Mouse (Mus musculus) embryonic facial prominence, embryonic 15.5 days (tissue): ENCODE results near the gene Tinagl1. TPM values are rescaled to one million over a fixed set of nuclear protein-coding genes. Genes with fewer than 3 reads are reported as not detected.

ENCODE experiments used
- ATAC-seq: fragments of 200-750 bp; cut with Nextera tagmentation; 2 replicates; pipeline ENCODE4 v1.8.0; 2017; ENCODE audit warnings: low read depth, moderate TSS enrichment; ENCODE audit not compliant: insufficient number of reproducible peaks, low FRiP score, low TSS enrichment
- H3K27ac ChIP-seq: fragments of 300-500 bp; sonication (generic); replicated peaks from 2 replicates; pipeline ENCODE4 v1.5.1; 2015; ENCODE audit warnings: mild to moderate bottlenecking, inconsistent platforms
- H3K27me3 ChIP-seq: fragments of 300-500 bp; sonication (generic); 2 replicates; pipeline ENCODE4 v1.6.1; 2015; ENCODE audit warnings: inconsistent platforms
- H3K36me3 ChIP-seq: fragments of 300-500 bp; sonication (generic); 2 replicates; pipeline ENCODE4 v1.6.1; 2015; ENCODE audit warnings: mild to moderate bottlenecking, inconsistent platforms
- H3K4me1 ChIP-seq: fragments of 300-500 bp; sonication (generic); 2 replicates; pipeline ENCODE4 v1.6.1; 2015; ENCODE audit warnings: inconsistent platforms
- H3K4me2 ChIP-seq: fragments of 300-500 bp; sonication (generic); replicated peaks from 2 replicates; pipeline ENCODE4 v1.6.1; 2015; ENCODE audit warnings: mild to moderate bottlenecking, inconsistent platforms
- H3K4me3 ChIP-seq: fragments of 300-500 bp; sonication (generic); replicated peaks from 2 replicates; pipeline ENCODE4 v1.5.1; 2015; ENCODE audit warnings: mild to moderate bottlenecking, inconsistent platforms
- H3K9ac ChIP-seq: fragments of 300-500 bp; sonication (generic); 2 replicates; pipeline ENCODE4 v1.6.1; 2015; ENCODE audit warnings: inconsistent platforms
- H3K9me3 ChIP-seq: fragments of 300-500 bp; sonication (generic); replicated peaks from 2 replicates; pipeline ENCODE4 v1.6.1; 2016; ENCODE audit warnings: inconsistent platforms
- WGBS: fragments of 180-500 bp; shearing (Covaris S2); methylation state at CpG from one replicate; pipeline ENCODE4 v1.1.7; 2015; 5-methylcytosine and 5-hydroxymethylcytosine counted together
- polyA plus RNA-seq: library from polyadenylated mRNA; unstranded; fragments of >200 nt; fragmentation: Nextera tagmentation; extraction: Ambion mirVana; gene quantifications from 2 replicates; pipeline ENCODE4 v1.2.1, GENCODE M21; 2015

Gene Tinagl1
- polyA plus RNA-seq, 1 experiment from 2014 or later = 27.4 TPM

- no peak overlapping the region for H3K27ac ChIP-seq
- H3K4me1 ChIP-seq = peaks cover 7% of the 10 kb centered on the region
- H3K4me3 ChIP-seq = no peak overlapping the region
- no peaks in the 10 kb centered on the region for H3K36me3 ChIP-seq
- no peaks in the 10 kb centered on the region for H3K9me3 ChIP-seq
- no peak overlapping the region for H3K9ac ChIP-seq
- peaks cover 20% of the 10 kb centered on the region for H3K27me3 ChIP-seq
- no peak overlapping the region for H3K4me2 ChIP-seq
- 69% methylated on average over 13 of the region's 13 CpGs for WGBS
- ATAC-seq = no peak
These were observed 21.0 kb upstream of the Tinagl1 start for GRCm38 (mm10) chr4:130195924-130196323.

- 0 out of 2 replicates have a peak, but pooled peaks cover 5% of the 10 kb centered on the region for H3K27me3 ChIP-seq
- H3K9me3 ChIP-seq = no peaks in the 10 kb centered on the region
- no peak overlapping the region for H3K4me2 ChIP-seq
- H3K9ac ChIP-seq = no peak overlapping the region
- no peaks in the 10 kb centered on the region for H3K36me3 ChIP-seq
- peaks cover 4% of the 10 kb centered on the region; the same call in 1 of the 2 replicates for H3K4me1 ChIP-seq
- no peak overlapping the region for H3K27ac ChIP-seq
- WGBS = 64% methylated on average over 9 of the region's 9 CpGs
- no peak for ATAC-seq
- H3K4me3 ChIP-seq = no peak overlapping the region
These were observed 17.3 kb upstream of the Tinagl1 start for GRCm38 (mm10) chr4:130192266-130192665.

GRCm38 (mm10) chr4:130189606-130190005, 14.7 kb upstream of the Tinagl1 start:
- H3K9me3 ChIP-seq = no peaks in the 10 kb centered on the region
- H3K4me1 ChIP-seq = peaks cover 4% of the 10 kb centered on the region; the same call in 1 of the 2 replicates
- 0 out of 2 replicates have a peak, but pooled peaks cover 2% of the 10 kb centered on the region for H3K27me3 ChIP-seq
- H3K4me2 ChIP-seq = no peak overlapping the region
- 46% methylated on average over 7 of the region's 7 CpGs for WGBS
- ATAC-seq = no peak
- H3K9ac ChIP-seq = no peak overlapping the region
- H3K4me3 ChIP-seq = no peak overlapping the region
- no peaks in the 10 kb centered on the region for H3K36me3 ChIP-seq
- H3K27ac ChIP-seq = no peak overlapping the region

GRCm38 (mm10) chr4:130188806-130189297, 13.9 kb upstream of the Tinagl1 start:
- no peak overlapping the region for H3K9ac ChIP-seq
- H3K4me3 ChIP-seq = peak overlapping the region; percentile 22
- no peaks in the 10 kb centered on the region for H3K9me3 ChIP-seq
- peaks cover 4% of the 10 kb centered on the region; the same call in 1 of the 2 replicates for H3K4me1 ChIP-seq
- no peaks in the 10 kb centered on the region for H3K36me3 ChIP-seq
- 1% methylated on average over 13 of the region's 13 CpGs for WGBS
- H3K27me3 ChIP-seq = no peaks in the 10 kb centered on the region
- no peak overlapping the region for H3K27ac ChIP-seq
- 0 out of 2 replicates have a peak, but pooled peaks have one; percentile 39 for ATAC-seq
- peak overlapping the region; percentile 42 for H3K4me2 ChIP-seq

- H3K9me3 ChIP-seq = no peaks in the 10 kb centered on the region
- ATAC-seq = no peak
- H3K36me3 ChIP-seq = no peaks in the 10 kb centered on the region
- no peak overlapping the region for H3K4me3 ChIP-seq
- H3K9ac ChIP-seq = no peak overlapping the region
- H3K27ac ChIP-seq = no peak overlapping the region
- H3K27me3 ChIP-seq = no peaks in the 10 kb centered on the region
- WGBS = 59% methylated on average over 12 of the region's 12 CpGs
- H3K4me1 ChIP-seq = peaks cover 4% of the 10 kb centered on the region; the same call in 1 of the 2 replicates
- no peak overlapping the region for H3K4me2 ChIP-seq
These were observed 12.0 kb upstream of the Tinagl1 start for GRCm38 (mm10) chr4:130186891-130187290.

- Histone ChIP-seq H3K4me1 (peaks cover 4% of the 10 kb centered on the region; the same call in 1 of the 2 replicates), H3K27me3 (no peaks in the 10 kb centered on the region), H3K4me3 (no peak overlapping the region), H3K9me3 (no peaks in the 10 kb centered on the region), H3K36me3 (no peaks in the 10 kb centered on the region), H3K4me2 (no peak overlapping the region), H3K27ac (no peak overlapping the region), H3K9ac (no peak overlapping the region)
- 83% methylated on average over 9 of the region's 9 CpGs for WGBS
- no peak for ATAC-seq
These were observed 11.5 kb upstream of the Tinagl1 start for GRCm38 (mm10) chr4:130186450-130186849.

- H3K9me3 ChIP-seq = no peaks in the 10 kb centered on the region
- no peak overlapping the region for H3K27ac ChIP-seq
- ATAC-seq = no peak
- WGBS = 81% methylated on average over 5 of the region's 5 CpGs
- no peak overlapping the region for H3K4me3 ChIP-seq
- no peak overlapping the region for H3K9ac ChIP-seq
- H3K4me1 ChIP-seq = peaks cover 3% of the 10 kb centered on the region; the same call in 1 of the 2 replicates
- no peaks in the 10 kb centered on the region for H3K27me3 ChIP-seq
- no peaks in the 10 kb centered on the region for H3K36me3 ChIP-seq
- no peak overlapping the region for H3K4me2 ChIP-seq
These were observed 9.0 kb upstream of the Tinagl1 start for GRCm38 (mm10) chr4:130183879-130184278.

- H3K27ac ChIP-seq = no peak overlapping the region
- H3K4me1 ChIP-seq = no peaks in the 10 kb centered on the region
- no peak for ATAC-seq
- H3K9me3 ChIP-seq = no peaks in the 10 kb centered on the region
- H3K4me2 ChIP-seq = no peak overlapping the region
- H3K36me3 ChIP-seq = no peaks in the 10 kb centered on the region
- no peak overlapping the region for H3K4me3 ChIP-seq
- H3K9ac ChIP-seq = no peak overlapping the region
- H3K27me3 ChIP-seq = no peaks in the 10 kb centered on the region
- 67% methylated on average over 13 of the region's 13 CpGs for WGBS
These were observed 8.1 kb upstream of the Tinagl1 start for GRCm38 (mm10) chr4:130183023-130183422.

GRCm38 (mm10) chr4:130181886-130182285, 7.0 kb upstream of the Tinagl1 start:
- ATAC-seq = no peak
- no peaks in the 10 kb centered on the region for H3K9me3 ChIP-seq
- H3K4me3 ChIP-seq = no peak overlapping the region
- no peak overlapping the region for H3K9ac ChIP-seq
- no peaks in the 10 kb centered on the region for H3K36me3 ChIP-seq
- H3K4me2 ChIP-seq = no peak overlapping the region
- peaks cover 10% of the 10 kb centered on the region; the same call in 1 of the 2 replicates for H3K4me1 ChIP-seq
- WGBS = 59% methylated on average over 4 of the region's 4 CpGs
- H3K27me3 ChIP-seq = no peaks in the 10 kb centered on the region
- H3K27ac ChIP-seq = no peak overlapping the region

- Histone ChIP-seq H3K27me3 (no peaks in the 10 kb centered on the region), H3K9me3 (no peaks in the 10 kb centered on the region), H3K4me2 (no peak overlapping the region), H3K4me3 (no peak overlapping the region), H3K27ac (no peak overlapping the region), H3K4me1 (peaks cover 16% of the 10 kb centered on the region), H3K36me3 (no peaks in the 10 kb centered on the region), H3K9ac (no peak overlapping the region)
- 65% methylated on average over 7 of the region's 7 CpGs for WGBS
- ATAC-seq = no peak
These were observed 6.1 kb upstream of the Tinagl1 start for GRCm38 (mm10) chr4:130180909-130181602.

GRCm38 (mm10) chr4:130179876-130180275, 5.0 kb upstream of the Tinagl1 start:
- H3K27me3 ChIP-seq = 0 out of 2 replicates have a peak, but pooled peaks cover 6% of the 10 kb centered on the region
- H3K36me3 ChIP-seq = no peaks in the 10 kb centered on the region
- no peak for ATAC-seq
- no peaks in the 10 kb centered on the region for H3K9me3 ChIP-seq
- no peak overlapping the region for H3K4me3 ChIP-seq
- H3K4me2 ChIP-seq = no peak overlapping the region
- peaks cover 27% of the 10 kb centered on the region for H3K4me1 ChIP-seq
- WGBS = 75% methylated on average over 3 of the region's 3 CpGs
- H3K9ac ChIP-seq = no peak overlapping the region
- H3K27ac ChIP-seq = no peak overlapping the region
